Mouse (Mus musculus) hindbrain, embryonic 10.5 days (tissue): ENCODE measurements at regions not wholly inside any gene's neighbourhood (a gene's known extent, or its start where the extent isn't known, plus 50 kb on each side); places are given as distances from the start of the nearest gene placed in this dataset.

Source experiments
- DNase-seq: peaks from one replicate; pipeline ENCODE4 v3.0.0-alpha.2; 2017; ENCODE audit warnings: low spot score
- H3K27ac ChIP-seq: fragments of 300-500 bp; sonication (generic); 2 replicates; pipeline ENCODE4 v1.5.1; 2016; ENCODE audit warnings: mild to moderate bottlenecking, moderate library complexity
- H3K27me3 ChIP-seq: fragments of 300-500 bp; sonication (generic); 2 replicates; pipeline ENCODE4 v1.6.1; 2016; ENCODE audit warnings: mild to moderate bottlenecking; ENCODE audit not compliant: poor library complexity, insufficient read depth, severe bottlenecking
- H3K36me3 ChIP-seq: fragments of 300-500 bp; sonication (generic); 2 replicates; pipeline ENCODE4 v1.6.1; 2016; ENCODE audit warnings: mild to moderate bottlenecking, moderate library complexity
- H3K4me1 ChIP-seq: fragments of 300-500 bp; sonication (generic); replicated peaks from 2 replicates; pipeline ENCODE4 v1.6.1; 2016; ENCODE audit warnings: mild to moderate bottlenecking
- H3K4me3 ChIP-seq: fragments of 300-500 bp; sonication (generic); 2 replicates; pipeline ENCODE4 v1.5.1; 2016; ENCODE audit warnings: mild to moderate bottlenecking, moderate library complexity
- H3K9me3 ChIP-seq: fragments of 300-500 bp; sonication (generic); 2 replicates; pipeline ENCODE4 v1.6.1; 2016; ENCODE audit warnings: mild to moderate bottlenecking, moderate library complexity
- WGBS: fragments of 180-500 bp; shearing (Covaris S2); methylation state at CpG from one replicate; pipeline ENCODE4 v1.1.7; 2016; 5-methylcytosine and 5-hydroxymethylcytosine counted together

GRCm38 (mm10) chr19:33074907-33075306, 317.2 kb downstream of the Rnls start:
- no peak overlapping the region for H3K4me3 ChIP-seq
- DNase-seq: no peak
- H3K36me3 ChIP-seq: no peaks in the 10 kb centered on the region
- no peaks in the 10 kb centered on the region for H3K9me3 ChIP-seq
- H3K27me3 ChIP-seq: no peaks in the 10 kb centered on the region
- no peak overlapping the region for H3K27ac ChIP-seq
- WGBS: 83% methylated on average over 4 of the region's 4 CpGs
- H3K4me1 ChIP-seq: no peaks in the 10 kb centered on the region

- Histone ChIP-seq H3K27ac (no peak overlapping the region), H3K4me1 (no peaks in the 10 kb centered on the region), H3K4me3 (no peak overlapping the region), H3K36me3 (no peaks in the 10 kb centered on the region), H3K9me3 (no peaks in the 10 kb centered on the region), H3K27me3 (no peaks in the 10 kb centered on the region)
- WGBS: 78% methylated on average over 4 of the region's 4 CpGs
- no peak for DNase-seq
These were observed 313.3 kb downstream of the Rnls start for GRCm38 (mm10) chr19:33078681-33079360.

DNA sequence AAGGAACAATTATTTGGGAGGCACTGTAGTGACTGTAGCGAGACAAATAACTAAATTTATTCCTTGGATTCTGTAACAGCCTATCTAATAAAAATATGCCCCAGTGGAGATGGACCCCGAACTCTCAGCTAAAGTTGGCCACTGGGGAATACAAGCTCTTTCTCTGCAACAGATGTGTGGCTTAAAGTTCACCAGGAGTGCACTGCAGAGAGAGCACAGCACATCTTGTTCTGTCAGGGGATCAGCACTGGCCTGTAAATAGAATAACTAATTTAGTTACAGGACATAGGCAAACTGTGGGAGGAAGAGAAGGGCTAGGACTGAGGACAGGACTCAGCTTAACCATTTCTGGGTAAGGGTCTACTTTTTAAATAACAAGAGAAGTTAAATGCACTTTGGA, 312.1 kb downstream of the Rnls start:
- Histone ChIP-seq H3K27ac (no peak overlapping the region), H3K27me3 (no peaks in the 10 kb centered on the region), H3K36me3 (no peaks in the 10 kb centered on the region), H3K4me1 (no peaks in the 10 kb centered on the region), H3K4me3 (no peak overlapping the region), H3K9me3 (no peaks in the 10 kb centered on the region)
- WGBS: 76% methylated on average over 2 of the region's 2 CpGs
- no peak for DNase-seq

DNA sequence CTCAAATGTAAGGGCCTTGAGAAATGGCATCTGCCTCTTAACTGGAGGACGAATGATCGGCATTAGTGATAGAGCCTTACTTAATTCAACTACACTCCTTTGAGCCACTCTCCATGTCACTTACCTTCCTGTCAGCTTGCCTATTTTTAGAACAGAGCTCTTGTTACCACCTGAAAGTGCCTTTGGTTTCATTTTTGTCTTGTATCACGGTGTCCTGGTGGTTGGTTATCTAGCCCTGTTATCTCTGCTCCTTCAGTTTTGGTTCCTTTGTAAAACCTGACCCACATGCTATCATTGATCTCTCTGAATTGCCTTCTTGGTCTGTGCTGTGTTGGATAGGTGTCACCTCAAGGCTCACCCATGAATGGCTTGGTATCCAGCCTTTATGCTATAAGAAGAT, 310.6 kb downstream of the Rnls start:
- H3K4me3 ChIP-seq: no peak overlapping the region
- no peaks in the 10 kb centered on the region for H3K27me3 ChIP-seq
- H3K36me3 ChIP-seq: no peaks in the 10 kb centered on the region
- H3K4me1 ChIP-seq: no peaks in the 10 kb centered on the region
- H3K9me3 ChIP-seq: no peaks in the 10 kb centered on the region
- WGBS: 94% methylated on average over 3 of the region's 3 CpGs
- no peak for DNase-seq
- H3K27ac ChIP-seq: no peak overlapping the region

DNA sequence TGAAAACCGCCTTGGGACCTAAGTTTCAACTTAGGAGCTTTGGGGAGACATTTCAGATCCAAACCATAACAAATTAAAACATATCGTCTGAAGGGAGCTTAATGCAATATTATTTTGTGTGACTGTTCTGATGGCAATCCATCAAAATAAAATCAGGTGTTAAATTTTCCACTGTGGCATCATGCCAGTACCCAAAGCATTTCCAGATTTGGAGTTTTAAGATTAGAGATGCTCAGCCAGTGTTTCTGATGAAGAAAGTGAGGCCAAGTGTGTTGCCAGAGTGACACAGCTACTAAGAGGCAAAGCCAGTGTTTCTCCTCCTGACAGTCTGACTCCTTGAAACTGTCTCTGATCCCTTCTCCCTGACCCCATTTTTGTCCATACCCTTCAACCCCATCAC, 308.7 kb downstream of the Rnls start:
- DNase-seq: no peak
- Histone ChIP-seq H3K9me3 (no peaks in the 10 kb centered on the region), H3K27me3 (no peaks in the 10 kb centered on the region), H3K4me1 (no peaks in the 10 kb centered on the region), H3K36me3 (no peaks in the 10 kb centered on the region), H3K27ac (no peak overlapping the region), H3K4me3 (no peak overlapping the region)
- 80% methylated on average over 2 of the region's 2 CpGs for whole genome bisulfite sequencing

- H3K4me1 ChIP-seq: no peaks in the 10 kb centered on the region
- no peak for DNase-seq
- H3K27ac ChIP-seq: no peak overlapping the region
- no peak overlapping the region for H3K4me3 ChIP-seq
- H3K27me3 ChIP-seq: no peaks in the 10 kb centered on the region
- WGBS: 91% methylated on average over 5 of the region's 5 CpGs
- no peaks in the 10 kb centered on the region for H3K9me3 ChIP-seq
- no peaks in the 10 kb centered on the region for H3K36me3 ChIP-seq
These were observed 307.4 kb downstream of the Rnls start for GRCm38 (mm10) chr19:33084683-33085082.
